Mouse (Mus musculus) left cerebral cortex, adult 8-10 months (tissue): ENCODE measurements around the gene Hnrnpa3. TPM values are rescaled to one million over a fixed set of nuclear protein-coding genes. Genes with fewer than 3 reads are reported as not detected.
"Not testable (repeated sequence)": the region's sequence is repeated elsewhere in the genome, so short reads cannot be mapped to it uniquely, and the experiment has no call there.

Experiments used
- DNase-seq, 2 experiments: peaks; one replicate each; pipeline ENCODE4 v3.0.0; 2022; ENCODE audit warnings: low spot score in 2 of 2
- total RNA-seq, 4 experiments: library from RNA; stranded (reverse); gene quantifications; 2 replicates each; pipeline ENCODE4 v1.2.4; 2022

Hnrnpa3 gene
- 100 to 1,000 TPM; 254 to 299 (median 281) TPM for total RNA-seq

- peak; percentile 98 to 99 for DNase-seq
Observed at GRCm38 (mm10) chr2:75658727-75659628, at the start of gene Hnrnpa3. Gene Hnrnpa3, plus strand, starts transcription at chr2:75659261.

DNA sequence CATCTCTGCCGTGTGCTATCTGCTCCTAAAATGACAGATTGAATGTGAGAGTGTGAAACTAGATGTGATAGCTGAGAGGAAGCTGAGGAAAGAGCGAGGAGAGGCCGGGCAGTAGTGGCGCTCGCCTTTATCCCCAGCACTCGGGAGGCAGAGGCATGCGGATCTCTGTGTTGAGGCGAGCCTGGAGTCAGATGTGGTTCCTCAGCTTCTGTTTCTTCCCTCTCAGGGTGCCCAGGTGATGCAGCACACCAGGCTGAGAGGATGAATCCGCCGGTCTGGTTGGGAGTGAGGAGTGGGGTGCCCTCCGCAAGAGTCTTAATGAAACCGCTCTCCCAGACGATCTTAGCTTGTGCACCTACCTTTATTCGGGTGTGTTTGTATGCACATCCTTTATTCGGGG lies 49.1 kb upstream of the Hnrnpa3 start:
- DNase-seq, result no peak

DNA sequence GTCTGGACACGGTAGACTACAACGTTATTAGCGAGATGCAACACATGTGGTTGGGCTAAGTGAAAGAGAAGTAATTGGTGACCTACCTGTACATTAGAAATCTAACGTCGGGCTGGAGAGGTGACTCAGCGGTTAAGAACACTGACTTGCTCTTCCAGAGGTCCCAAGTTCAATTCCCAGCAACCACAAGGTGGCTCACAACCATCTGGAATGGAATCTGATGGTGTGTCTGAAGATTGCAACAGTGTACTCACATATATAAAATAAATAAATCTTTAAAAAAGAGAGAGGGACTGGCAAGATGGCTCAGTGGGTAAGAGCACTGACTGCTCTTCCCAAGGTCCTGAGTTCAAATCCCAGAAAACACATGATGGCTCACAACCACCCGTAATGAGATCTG lies 48.5 kb upstream of the Hnrnpa3 start:
- DNase-seq, result not testable (repeated sequence)

GRCm38 (mm10) chr2:75611041-75611805 lies 47.8 kb upstream of the Hnrnpa3 start:
- no peak for DNase-seq

- DNase-seq, result no peak
Observed at GRCm38 (mm10) chr2:75612006-75612405, 47.1 kb upstream of the Hnrnpa3 start.

DNA sequence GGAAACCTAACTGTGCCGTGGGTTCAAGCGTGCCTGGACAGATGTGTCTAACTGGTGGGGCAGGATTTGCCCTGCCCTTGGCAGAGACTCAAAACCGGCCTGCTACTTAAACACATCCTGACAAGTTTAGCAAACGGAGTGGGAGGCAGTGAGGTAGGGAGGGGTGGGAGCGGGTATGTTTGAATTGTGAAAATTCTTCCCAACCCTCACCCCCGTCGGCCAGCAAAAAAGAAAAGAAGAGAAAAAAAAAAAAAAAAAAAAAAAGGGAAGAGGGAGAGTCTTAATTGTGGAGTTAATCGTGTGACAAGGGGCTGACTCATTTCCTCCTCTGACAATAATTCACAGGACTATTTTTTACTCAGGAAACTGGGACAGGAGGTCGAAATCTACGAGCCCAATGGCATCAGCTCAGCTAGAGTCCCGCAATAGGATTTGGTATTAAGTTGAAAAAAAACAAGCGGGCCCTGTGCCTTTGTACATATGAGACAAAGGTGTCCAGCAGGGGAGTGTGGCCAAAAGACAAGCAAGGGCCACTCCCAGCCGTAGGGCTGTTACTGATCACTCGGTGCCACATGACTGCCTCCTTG lies 46.0 kb upstream of the Hnrnpa3 start:
- DNase-seq, result no peak

GRCm38 (mm10) chr2:75614577-75614976 lies 44.5 kb upstream of the Hnrnpa3 start:
- no peak for DNase-seq

DNA sequence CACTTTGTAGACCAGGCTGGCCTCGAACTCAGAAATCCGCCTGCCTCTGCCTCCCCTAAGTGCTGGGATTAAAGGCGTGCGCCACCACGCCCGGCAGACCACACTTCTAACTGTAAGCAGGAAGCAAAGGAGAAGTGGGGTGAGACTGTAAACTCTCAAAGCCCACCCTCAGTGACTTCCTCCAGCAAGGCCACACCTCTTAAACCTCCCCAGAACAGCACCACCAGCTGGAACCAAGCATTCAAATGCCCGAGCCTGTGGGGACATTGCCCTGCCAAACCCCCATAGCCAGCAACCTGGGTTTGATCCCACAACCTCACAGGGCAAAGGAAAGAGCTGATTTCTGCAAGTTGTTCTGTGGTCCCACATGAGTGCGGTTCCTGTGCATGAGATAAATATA lies 42.1 kb upstream of the Hnrnpa3 start:
- DNase-seq, result no peak

- no peak for DNase-seq
Observed at GRCm38 (mm10) chr2:75618712-75619111, 40.3 kb upstream of the Hnrnpa3 start.

- no peak for DNase-seq
Observed at GRCm38 (mm10) chr2:75621873-75622654, 37.0 kb upstream of the Hnrnpa3 start.

- DNase-seq, result no peak
Observed at GRCm38 (mm10) chr2:75625086-75625485, 34.0 kb upstream of the Hnrnpa3 start.

GRCm38 (mm10) chr2:75626597-75627440 lies 32.2 kb upstream of the Hnrnpa3 start:
- DNase-seq, result no peak

DNA sequence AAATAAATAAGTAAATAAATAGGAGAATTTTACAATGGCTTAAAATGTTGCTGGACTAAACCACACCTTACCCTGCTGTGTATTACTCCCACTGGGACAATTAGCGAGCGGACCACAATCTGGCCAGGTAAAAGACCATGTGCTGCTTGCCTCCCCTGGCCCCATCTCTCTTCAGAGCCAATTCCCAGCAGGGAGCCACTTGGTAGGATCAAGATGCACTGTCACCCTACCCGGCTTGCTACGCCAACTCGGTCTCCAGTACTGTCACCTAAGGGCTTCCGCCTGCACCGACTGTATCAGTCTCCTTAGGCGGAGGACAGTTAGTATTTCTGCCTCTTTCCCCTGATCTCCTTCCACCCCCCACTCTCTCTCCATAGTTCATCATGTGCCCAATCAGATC lies 30.6 kb upstream of the Hnrnpa3 start:
- DNase-seq, result no peak

- no peak for DNase-seq
Observed at GRCm38 (mm10) chr2:75631421-75631820, 27.6 kb upstream of the Hnrnpa3 start.

- DNase-seq, result no peak
Observed at GRCm38 (mm10) chr2:75632043-75632442, 27.0 kb upstream of the Hnrnpa3 start.

GRCm38 (mm10) chr2:75632721-75633181 lies 26.3 kb upstream of the Hnrnpa3 start:
- no peak for DNase-seq

GRCm38 (mm10) chr2:75633381-75633780 lies 25.7 kb upstream of the Hnrnpa3 start:
- no peak for DNase-seq

DNA sequence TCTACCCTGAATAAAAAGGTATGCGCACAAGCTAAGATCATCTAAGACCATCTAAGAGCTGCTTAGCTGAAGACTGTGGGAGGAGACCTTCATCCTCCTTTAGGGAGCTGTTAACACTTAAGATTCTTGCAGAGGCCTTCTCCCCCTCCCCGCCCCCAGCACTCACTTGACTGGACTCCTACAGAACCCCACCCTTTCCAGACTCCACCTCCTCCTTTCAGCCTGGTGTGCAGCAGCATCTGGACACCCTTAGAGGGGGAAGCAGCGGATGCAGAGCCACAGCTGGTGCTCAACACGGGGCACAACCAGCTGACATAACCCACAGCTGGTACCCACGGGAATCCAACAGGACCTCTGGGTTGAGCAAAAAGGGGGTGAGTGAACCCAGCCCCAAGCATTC lies 25.3 kb upstream of the Hnrnpa3 start:
- DNase-seq, result no peak

DNA sequence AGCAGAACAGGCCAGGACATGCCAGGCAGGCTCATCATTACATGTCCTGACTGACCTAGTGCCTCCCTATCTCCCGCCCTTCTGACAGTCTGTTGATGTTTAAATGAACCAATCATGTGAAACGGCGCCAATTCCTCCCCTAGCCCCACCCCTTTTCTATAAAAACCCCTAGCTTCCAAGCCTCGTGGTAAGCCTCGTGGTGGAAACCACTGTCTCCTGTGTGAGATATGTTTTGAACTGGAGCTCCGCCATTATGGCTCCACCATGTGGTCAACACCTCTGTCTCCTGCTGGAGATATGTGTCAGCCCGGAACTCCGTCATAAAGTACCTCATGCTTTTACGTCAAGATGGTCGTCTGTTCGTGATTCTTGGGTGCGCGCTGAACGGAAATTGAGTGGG lies 24.6 kb upstream of the Hnrnpa3 start:
- not testable (repeated sequence) for DNase-seq
